Comparison of ENCODE assay signal across 21 mouse cellular contexts in the genomic region with DNA sequence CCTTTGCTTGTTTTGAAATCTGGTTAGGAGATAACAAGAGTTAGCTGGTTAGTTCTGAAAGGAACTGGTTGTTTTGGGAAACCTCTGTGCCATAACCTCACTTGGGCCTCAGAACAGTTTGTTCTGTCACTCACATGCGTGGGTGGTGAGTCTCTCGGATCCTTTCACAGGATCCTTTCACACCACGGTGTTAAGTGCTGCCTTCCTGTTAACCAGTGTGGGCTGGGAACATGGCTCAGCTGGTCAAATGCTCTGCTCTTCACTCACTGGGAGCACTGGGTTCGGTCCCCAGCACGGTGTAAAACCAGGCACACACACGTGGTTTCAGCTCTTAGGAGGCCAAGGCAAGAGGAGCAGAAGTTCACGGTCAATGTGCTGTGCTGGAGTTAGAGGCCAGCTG. TPM values are rescaled to one million over a fixed set of nuclear protein-coding genes. Genes with fewer than 3 reads are reported as not detected.
"Had no signal": no experiment of that assay in that cellular context is flagged by ENCODE, and none has a peak within 500 bp of the region (broad histone marks: within the 10 kb centered on the region; RNA-seq: fewer than 3 reads in every experiment).

No protein-coding gene starts in this region.

- H3K36me3 ChIP-seq: limb, embryonic 10.5 days; liver, embryonic 12.5 days; lung, embryonic 15.5 days; midbrain, embryonic 13.5 days; neural tube, embryonic 12.5 days; stomach, embryonic 15.5 days had no signal

- H3K9ac ChIP-seq: liver, embryonic 12.5 days; lung, embryonic 15.5 days; midbrain, embryonic 13.5 days; neural tube, embryonic 12.5 days; stomach, embryonic 15.5 days had no signal

- H3K27ac ChIP-seq: limb, embryonic 10.5 days; liver, embryonic 12.5 days; lung, embryonic 15.5 days; macrophage; midbrain, embryonic 13.5 days; neural tube, embryonic 12.5 days; stomach, embryonic 15.5 days had no signal

- H3K27me3 ChIP-seq: liver, embryonic 12.5 days; lung, embryonic 15.5 days; midbrain, embryonic 13.5 days; neural tube, embryonic 12.5 days; stomach, embryonic 15.5 days had no signal

- DNase-seq: kidney, adult 11 months; kidney, adult 9 months; kidney, postnatal 10 days; lung, postnatal 14 days had no signal

- H3K4me3 ChIP-seq: limb, embryonic 10.5 days; liver, embryonic 12.5 days; lung, embryonic 15.5 days; midbrain, embryonic 13.5 days; neural tube, embryonic 12.5 days; stomach, embryonic 15.5 days had no signal

- ATAC-seq: liver, embryonic 12.5 days; midbrain, embryonic 13.5 days had no signal

- H3K4me1 ChIP-seq: lung, embryonic 15.5 days; midbrain, embryonic 13.5 days; neural tube, embryonic 12.5 days; stomach, embryonic 15.5 days had no signal

- H3K4me2 ChIP-seq: liver, embryonic 12.5 days; lung, embryonic 15.5 days; midbrain, embryonic 13.5 days; neural tube, embryonic 12.5 days; stomach, embryonic 15.5 days had no signal

- H3K9me3 ChIP-seq: limb, embryonic 10.5 days; liver, embryonic 12.5 days; lung, embryonic 15.5 days; midbrain, embryonic 13.5 days; neural tube, embryonic 12.5 days; stomach, embryonic 15.5 days had no signal

RNA-seq across cellular contexts. Expression of a gene that starts 14.0 kb away (rescaled TPM):
- total RNA-seq: layer of hippocampus, adult 8-10 months; layer of hippocampus, postnatal 14 days; left cerebral cortex, adult 18-20 months; left cerebral cortex, postnatal 14 days; midbrain, postnatal 0 days had no signal
- polyA plus RNA-seq: large intestine, adult 2 months; liver, embryonic 12.5 days; liver, embryonic 16.5 days; lung, embryonic 15.5 days; macrophage; midbrain, embryonic 13.5 days; midbrain, postnatal 0 days; neural tube, embryonic 12.5 days; stomach, embryonic 15.5 days; testis, adult 2 months; urinary bladder, adult 2 months had no signal

RNA-seq across cellular contexts. Expression of a gene that starts 38.6 kb away (rescaled TPM):
- total RNA-seq: neutrophil, adult 5-6 weeks had no signal
- polyA plus RNA-seq: macrophage had no signal
